Mouse (Mus musculus) liver, adult (tissue): ENCODE data around the gene Pard3b.

Experiments
- GATA4 ChIP-seq: IDR thresholded peaks from 2 replicates; pipeline ENCODE4 v1.6.1; 2014; ENCODE audit warnings: mild to moderate bottlenecking, low read length; ENCODE audit not compliant: insufficient replicate concordance

Pard3b gene

GRCm38 (mm10) chr1:62283624-62284023 lies 645.0 kb downstream of the Pard3b start:
- no peak for TF ChIP-seq GATA4

- no peak for TF ChIP-seq GATA4
These were observed 670.8 kb downstream of the Pard3b start for GRCm38 (mm10) chr1:62309376-62309775.

- no peak for TF ChIP-seq GATA4
These were observed 686.6 kb downstream of the Pard3b start for GRCm38 (mm10) chr1:62325237-62325636.

DNA sequence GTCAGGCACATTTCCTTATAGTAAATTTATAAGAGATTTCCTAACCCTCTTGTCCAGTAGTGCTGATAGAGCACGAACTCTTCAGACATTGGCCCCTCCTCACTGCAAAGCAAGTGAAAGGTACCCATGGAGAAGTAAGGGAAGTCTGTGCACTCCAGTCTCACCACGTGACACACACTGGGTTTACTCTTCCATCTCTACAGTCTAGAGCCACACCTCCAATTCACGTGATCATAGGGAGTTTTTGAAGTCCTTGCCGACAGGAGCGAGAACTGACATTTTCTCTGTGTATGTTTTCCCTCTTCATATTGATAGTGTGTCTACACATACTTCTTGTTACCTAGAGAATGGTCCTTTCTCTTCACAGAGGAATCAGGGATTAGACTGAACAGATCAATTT lies 689.1 kb downstream of the Pard3b start:
- TF ChIP-seq GATA4, result no peak

- TF ChIP-seq GATA4, result no peak
These were observed 690.2 kb downstream of the Pard3b start for GRCm38 (mm10) chr1:62328808-62329207.

DNA sequence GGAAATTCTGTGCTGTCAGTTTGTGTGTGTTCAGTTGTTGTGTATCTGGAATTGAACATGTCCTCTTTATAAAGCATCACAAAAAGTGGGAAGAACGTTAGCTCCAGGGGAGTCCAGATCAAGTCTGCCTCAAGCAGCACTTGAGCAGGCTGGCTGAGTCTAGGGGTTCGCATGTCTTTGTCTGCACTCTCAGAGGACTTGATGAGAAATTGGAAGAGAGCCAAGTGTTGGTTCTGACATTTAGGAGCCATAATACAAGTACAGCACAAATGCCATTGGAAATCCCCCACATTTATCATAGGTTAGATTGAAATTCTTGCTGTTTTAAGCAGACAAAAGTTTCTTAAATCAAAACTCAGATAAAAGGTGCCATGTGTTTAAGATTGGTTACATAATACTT lies 694.4 kb downstream of the Pard3b start:
- TF ChIP-seq GATA4, result no peak

DNA sequence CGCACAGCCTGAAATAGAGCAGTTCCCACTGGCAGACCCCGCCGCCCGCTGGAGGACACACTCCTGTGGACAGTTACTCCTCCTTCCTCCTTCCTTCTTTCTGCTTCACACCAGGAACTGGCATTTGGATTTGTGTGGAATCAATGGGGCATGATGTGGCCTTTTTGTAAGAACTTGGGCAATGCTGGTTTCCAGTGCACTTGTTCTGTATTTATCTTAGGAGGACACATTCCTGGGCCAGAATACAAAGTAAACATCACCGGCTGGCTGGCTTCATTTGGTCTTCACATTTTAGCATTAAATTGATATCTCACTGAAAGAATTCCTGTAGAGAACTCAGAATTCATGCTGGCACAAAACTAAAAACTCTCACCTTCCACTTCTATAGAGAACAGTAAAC lies 695.6 kb downstream of the Pard3b start:
- no peak for TF ChIP-seq GATA4

GRCm38 (mm10) chr1:62340261-62340660 lies 701.6 kb downstream of the Pard3b start:
- TF ChIP-seq GATA4, result no peak

- TF ChIP-seq GATA4, result no peak
These were observed 705.7 kb downstream of the Pard3b start for GRCm38 (mm10) chr1:62344286-62344685.

GRCm38 (mm10) chr1:62348371-62348770 lies 709.7 kb downstream of the Pard3b start:
- TF ChIP-seq GATA4, result no peak

DNA sequence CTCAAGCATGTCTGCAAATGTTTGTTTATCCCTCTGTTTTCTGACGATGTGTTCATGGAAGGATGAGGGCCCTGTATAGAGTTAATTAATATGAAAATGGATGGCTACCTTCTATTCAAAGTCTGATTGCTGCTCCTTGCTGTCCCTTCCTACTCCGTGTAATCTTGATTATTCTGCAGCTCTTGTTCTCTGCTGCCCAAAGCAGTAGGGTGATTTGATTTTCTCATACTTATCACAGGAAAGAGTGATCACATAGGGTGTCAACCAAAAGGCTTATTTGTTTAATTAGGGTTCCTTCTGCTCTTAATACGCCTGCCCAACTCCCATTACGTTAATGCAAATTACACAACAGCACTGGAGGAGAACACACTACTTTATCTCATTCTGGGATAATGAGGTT lies 716.9 kb downstream of the Pard3b start:
- TF ChIP-seq GATA4, result no peak

DNA sequence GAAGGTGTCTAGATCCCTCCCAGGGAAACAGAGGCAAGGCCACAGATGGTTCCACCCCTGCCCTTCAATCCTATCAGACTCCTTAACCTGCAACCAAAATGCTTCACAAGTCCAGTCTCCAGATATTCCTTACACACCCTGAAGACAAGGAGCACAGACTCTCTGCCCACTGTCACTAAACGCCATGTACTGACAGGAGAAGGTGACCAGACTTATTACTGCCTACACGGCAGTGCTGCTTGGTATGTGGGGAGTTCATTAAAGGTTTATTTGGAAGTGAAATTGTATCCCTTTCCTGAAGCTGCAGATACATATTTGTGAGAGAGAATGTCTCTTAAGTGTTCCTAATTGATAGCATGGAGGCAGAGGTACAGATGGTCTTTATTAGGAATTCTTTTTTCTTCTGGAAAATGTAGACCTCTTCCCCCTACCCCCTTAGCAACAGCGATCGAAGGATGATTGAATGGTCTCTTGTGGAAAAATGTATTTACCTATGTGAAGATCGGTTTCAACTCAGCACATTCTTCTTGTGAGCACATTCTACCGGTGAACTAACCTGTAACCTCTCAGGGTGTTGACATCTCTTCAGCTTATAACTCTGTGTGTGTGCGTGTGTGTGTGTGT lies 735.9 kb downstream of the Pard3b start:
- no peak for TF ChIP-seq GATA4

DNA sequence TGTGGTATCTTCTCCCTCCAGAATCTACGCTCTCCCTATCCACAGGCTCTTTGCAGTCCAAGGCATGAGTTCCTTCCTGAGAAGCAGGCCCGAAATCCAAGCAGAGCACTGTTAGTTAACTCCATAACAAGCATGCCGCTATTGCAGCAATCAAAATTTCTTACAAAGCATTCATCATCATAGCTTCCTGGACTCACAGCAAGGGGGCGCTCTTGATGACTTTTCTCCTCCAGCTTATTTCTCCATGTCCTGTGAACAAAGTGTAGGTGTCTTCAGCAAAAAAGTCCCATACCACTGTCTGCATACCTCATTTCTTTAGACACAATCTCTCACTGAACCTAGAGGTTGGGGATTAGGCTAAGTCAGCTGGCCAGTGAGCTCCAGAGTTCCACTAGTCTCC lies 739.7 kb downstream of the Pard3b start:
- no peak for TF ChIP-seq GATA4

DNA sequence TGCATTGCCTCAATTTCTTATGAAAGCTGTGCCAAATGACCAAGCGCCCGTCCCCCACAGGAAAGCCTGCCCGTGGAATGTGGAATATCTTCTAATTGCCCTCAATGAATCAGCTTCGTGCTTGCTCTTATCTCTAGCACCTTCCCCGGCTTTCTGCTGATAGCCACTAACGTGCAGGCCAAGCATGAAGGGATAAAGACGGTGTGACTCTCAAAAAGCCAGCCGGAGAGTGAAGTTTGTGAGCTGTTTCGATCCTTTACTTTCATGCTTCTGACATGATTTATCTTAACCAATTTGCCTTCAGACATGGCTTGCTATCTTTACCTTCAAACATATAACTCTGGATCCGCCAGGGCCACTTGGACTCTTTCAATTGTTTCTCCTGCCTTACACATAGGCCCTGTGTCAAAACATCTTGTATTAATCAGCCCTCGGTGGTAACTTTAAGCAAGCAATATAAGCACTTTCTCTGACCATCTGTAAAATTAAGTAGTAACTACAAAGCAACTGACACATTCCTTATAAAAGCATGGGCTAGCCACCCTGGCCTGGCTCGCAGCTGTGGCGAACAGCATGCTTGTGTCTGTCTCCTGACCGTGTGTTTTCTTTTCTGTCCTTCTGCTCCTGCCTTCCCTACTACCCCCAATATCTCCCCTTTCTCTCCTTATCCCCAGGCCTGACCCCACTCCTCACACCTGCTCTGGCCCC lies 744.3 kb downstream of the Pard3b start:
- TF ChIP-seq GATA4, result peak; percentile 13; the same call in 1 of the 2 replicates

GRCm38 (mm10) chr1:62384241-62384640 lies 745.6 kb downstream of the Pard3b start:
- no peak for TF ChIP-seq GATA4

- TF ChIP-seq GATA4, result no peak
These were observed 749.4 kb downstream of the Pard3b start for GRCm38 (mm10) chr1:62388013-62388412.

DNA sequence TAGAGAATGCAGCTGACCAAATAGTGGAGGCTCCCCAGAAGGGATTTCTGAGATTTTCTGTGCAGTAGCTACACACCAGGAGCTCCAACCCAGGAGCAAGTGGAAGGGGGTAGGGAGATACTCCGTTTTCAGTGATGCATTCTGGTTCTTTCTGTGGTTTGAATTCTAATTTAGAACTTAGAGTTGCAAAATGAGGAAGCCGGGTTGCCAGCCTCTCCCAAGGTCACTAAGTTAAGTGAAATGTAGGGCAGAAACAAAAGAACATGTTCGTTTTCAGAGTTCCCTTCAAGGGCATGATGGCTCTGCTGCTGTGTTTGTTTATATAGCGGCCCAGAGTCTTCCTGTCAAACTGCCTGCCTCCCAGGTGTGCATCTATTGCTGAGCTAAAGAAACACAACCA lies 754.2 kb downstream of the Pard3b start:
- no peak for TF ChIP-seq GATA4

GRCm38 (mm10) chr1:62394555-62394954 lies 755.9 kb downstream of the Pard3b start:
- TF ChIP-seq GATA4, result no peak

GRCm38 (mm10) chr1:62398261-62398660 lies 759.6 kb downstream of the Pard3b start:
- TF ChIP-seq GATA4, result no peak
